Mouse (Mus musculus) adrenal gland (tissue): ENCODE measurements around the gene Taco1.
"Not testable (repeated sequence)": the region's sequence is repeated elsewhere in the genome, so short reads cannot be mapped to it uniquely, and the experiment has no call there.

Experiments used
- intact Hi-C: fragments of 180-260 bp; cut with DNase I; formaldehyde crosslinking; loops from one replicate; pipeline ENCODE4 v1.15.1; 2025

The Taco1 gene

DNA sequence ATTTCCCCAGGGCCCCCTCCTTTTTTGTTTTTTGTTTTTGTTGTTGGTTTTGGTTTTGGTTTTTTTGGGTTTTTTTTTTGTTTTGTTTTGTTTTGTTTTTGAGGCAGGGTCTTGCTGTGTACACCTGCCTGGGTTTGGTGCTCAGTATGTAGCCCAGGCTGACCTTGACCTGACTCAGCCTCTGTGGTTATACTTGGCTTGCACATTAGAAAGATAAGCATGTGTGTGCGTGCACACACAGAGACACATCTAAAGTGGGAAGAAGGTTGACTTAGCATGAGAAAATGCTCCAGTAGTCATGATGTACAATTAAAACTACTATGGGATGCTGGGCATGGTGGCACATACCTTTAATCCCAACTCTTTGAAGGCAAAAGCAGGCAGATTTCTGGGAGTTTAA, 5.3 kb upstream of the Taco1 start:
- intact Hi-C loops = no loop called here

DNA sequence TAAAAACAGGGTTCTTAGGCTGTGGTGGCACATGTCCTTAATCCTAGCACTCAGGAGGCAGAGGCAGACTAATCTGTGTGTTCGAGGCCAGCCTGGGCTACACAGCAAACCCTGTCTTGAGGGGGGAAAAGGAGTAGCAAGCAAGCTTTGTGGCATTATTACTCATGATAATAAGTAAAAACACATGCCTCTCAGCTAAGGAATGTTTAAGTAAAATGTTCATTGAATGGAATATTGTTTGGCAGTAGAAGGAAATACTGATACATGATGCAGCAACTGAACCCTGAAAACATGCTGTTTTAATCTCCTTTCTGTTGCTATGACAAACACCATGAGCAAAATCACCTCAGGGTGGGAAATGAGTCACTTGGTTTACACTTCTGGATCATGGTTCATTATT, 4.5 kb upstream of the Taco1 start:
- intact Hi-C loops = no loop called here

DNA sequence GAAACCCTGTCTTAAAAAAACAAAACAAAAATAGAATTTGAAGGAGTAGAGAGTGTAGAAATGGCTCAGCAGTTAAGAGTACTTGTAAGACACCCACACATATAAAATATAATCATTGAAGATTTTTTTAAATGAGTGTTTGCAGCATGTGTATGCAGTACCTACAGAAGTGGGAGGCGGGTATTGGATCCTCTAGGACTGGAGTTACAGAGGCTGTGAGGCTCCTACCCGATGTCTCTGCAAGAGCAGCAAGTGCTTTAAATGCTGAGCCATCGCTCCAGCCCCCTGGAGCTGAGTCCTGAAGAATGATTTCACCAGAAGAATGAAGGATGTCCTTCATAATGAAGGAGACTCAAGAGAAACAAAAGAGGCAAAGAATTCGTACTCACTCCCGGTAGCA, 2.1 kb upstream of the Taco1 start:
- intact Hi-C loops = no loop called here

DNA sequence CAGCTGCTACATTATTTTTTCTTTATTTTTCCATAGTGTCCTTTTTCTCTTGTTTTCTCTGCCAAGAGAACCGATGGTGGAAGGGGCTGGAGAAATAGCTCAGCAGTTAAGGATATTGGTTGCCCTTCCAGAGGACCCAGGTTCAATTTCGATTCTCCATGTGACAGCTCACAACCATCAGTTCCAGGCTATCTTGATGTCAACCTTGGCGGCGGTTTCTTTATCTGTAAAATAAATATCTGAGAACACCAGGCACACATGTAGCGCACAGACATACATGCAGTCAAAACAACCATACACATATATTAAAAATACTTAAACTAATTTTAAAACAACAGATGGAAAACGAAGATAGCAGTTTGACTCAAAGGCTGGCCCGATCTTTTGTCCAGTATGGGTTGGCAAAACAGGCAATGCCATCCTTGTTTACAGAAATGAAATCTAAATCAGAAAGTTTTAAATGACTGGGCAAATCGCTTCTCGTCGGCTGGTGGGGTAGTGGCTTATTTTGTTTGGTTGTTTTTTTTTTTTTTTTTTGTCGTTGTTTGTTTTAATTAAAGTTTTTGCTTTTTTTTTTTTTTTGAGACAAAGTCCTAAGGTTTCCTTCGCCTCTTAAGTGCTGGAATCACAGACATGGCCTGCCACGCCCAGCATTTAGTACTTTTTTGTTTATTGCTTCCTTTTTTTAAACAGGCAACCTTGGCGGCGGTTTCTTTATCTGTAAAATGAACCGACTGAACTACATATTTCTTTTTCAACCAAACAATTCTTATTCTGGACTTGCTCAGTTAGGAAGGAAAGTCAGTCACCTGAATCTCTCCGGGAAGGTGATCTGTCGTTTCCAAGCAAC, 563 bp upstream of the Taco1 start:
- intact Hi-C loops = no loop called here

DNA sequence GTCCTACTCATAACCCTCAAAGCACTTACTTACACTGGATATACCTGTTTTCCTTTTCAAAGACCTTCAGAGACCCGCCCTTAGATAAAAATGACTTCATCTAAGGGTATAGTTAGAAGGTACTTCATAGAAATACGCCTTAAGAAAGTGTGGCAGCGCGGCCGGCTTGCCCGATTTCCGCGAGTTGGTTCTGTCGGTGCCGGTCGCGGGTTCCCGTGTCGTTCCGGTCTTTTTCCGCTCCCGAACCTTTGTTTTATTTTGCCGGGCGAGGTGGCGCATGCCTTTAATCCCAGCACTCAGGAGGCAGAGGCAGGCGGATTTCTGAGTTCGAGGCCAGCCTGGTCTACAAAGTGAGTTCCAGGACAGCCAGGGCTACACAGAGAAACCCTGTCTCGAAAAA, 755 bp downstream of the Taco1 start:
- intact Hi-C loops = not testable (repeated sequence)

DNA sequence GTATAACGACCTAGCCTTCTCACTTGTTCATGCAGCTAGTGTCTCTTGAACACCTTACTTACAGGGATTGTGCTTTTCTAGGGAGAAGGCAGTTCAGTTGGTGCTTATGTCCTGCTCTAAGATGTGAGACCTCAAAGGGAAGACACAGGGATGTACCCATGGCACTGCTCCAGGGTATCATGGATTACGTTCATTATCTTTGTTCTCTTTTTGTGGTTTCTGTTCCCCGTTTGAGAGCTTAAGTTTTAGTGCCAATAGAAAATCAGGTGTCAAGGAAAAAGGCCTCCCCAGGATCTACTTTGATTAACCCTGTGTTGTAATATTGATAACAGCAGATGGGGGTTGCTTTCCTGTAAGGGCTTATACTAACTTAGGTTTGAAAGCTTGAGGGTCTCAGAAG, 7.9 kb downstream of the Taco1 start:
- intact Hi-C loops = no loop called here

DNA sequence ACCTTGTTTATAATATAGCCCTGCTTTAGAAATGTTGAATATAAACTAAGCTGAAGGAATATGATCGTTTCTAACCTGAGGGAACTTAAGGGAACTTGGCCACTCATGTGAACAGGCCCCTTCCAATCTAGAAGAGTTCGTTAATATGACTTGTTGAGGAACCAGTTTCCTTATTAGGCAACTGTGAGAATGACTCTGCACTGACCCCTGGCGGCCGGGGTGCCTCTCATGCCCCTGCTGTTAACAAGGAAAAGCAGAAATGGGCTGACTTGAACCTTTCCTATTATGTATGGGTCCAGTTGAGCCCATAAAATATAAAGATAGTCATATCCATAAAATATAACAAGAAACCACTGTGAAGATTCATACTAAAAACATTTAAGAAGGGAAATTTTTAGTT, 10.5 kb downstream of the Taco1 start:
- intact Hi-C loops = loop anchor here (2.0 kb wide), 1 partner anchor 146 kb away; no protein-coding TSS in a partner anchor

DNA sequence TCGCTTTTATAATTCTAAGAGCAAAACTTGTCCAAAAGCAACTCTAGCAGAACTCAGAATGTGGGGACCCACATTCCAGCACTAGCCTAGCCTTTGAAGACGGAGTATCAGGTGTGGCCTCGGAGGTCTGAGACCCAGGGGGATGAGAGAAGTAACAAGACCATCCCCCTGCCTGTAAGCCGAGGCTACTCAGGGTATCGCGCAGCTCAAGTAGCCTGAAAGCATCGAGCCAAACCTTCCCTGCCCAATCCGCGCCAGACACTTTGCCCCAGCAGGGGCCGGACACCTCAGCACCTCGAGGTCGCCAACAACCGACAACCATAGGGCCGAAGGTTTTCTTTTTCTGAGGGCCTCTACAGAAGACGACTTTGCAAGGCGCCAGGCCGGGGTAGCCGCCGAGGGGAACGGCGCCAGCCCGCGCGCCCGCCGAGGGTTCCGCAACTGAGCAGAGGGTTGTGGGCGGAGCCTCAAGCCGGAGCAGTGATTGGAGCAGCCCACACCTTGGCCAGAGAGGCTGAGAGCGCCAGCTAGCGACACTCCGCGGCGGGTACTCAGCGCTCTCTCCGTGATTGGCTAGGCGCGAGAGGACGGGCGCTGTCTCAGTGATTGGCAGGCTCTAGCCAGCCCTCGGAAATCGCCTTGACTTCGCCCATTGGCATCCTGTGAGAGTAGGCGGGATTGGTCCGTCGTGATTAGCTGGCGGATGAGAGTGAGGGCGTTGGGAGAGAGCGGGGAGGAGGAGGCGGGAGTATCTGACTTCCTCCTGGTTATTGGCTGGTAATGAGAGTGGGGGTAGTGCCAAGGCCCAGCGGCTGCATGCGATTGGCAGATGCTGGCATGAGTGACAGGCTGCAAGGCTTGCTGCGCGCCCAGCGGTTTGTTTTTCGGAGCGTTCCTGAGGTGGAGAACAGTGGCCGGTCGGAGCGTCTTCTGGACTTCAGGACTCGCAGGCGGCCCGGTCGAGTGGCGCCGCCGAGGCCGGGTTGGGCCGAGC, 18.1 kb downstream of the Taco1 start, which contains the start of gene Map3k3:
TSS of gene Map3k3 (plus strand) at position 906 of the 994 bp plus-strand sequence.
- intact Hi-C loops = loop anchor here (5.0 kb wide), 1 partner anchor 47 kb away; the partner anchor contains the start of gene Dcaf7

DNA sequence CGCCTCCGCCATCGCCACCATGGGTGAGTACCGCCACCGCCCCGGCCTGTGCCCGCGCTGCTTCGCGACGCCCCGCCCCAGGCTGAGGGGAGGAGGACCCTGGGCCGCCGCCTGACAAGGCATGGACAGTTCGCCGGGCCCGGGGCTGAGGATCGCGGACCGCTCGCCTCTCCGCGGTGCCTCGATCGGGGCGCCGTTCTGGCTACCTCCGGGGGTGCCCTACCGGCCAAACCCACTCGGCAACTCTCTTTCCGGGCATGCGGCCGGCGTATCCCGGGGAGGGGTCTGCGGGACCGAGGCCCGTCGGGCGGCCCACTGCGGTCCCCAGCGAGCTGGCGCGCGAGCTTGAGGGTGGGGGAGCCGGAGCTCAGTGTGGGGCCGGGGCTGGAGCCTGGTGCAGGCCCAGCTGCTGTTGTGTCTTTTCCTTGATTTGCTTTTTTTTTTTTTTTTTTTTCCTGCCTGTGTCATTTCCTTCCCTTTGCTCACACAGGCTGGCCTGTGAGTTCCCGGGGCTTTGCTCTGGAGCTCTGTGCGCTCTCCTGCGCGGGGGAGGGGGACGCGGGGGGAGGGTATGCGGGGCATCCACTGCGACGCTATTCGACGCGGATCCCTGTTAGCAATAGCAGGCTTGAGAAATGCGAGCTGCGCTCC, 19.2 kb downstream of the Taco1 start:
- intact Hi-C loops = loop anchor here (5.0 kb wide), 2 partner anchors 37 to 48 kb away; partner anchors contain the start of gene Dcaf7

DNA sequence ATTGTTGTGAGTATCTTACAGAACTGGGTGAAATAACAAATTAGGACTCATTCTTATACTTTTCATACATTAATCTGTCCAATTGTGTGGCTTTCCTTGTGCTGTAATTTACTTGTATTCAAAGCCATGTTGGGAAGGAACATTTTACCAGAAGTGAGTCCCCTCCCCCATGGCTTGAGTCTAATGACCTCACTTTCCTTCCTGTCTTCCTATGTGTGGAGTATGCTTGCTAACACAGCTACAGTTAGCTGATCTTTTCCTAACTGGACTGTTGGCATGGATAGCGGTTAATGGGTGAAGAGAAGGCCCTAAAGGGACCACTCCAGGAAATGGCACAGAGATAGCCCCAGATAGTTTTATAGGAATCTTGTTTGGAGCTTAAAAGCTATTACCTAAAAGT, 32.4 kb downstream of the Taco1 start:
- intact Hi-C loops = no loop called here

DNA sequence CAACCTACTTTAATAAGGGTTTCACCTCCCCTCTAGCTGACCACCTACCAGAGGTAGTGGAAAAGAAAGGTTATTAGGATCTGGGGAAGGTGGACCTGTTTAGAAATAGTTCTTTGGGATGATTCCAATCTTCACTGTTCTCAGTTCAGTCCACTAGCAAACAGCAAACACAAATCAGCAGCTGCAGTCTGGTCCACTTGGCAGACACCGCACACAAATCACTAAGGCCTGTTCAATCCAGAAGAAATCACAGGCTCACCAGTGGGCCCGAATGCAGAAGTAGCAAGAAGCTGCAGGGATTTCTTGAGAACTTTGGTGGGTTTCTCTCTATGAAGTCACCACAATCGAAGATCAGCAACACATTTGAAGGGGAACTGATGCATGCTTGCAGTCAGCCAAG, 37.0 kb downstream of the Taco1 start:
- intact Hi-C loops = no loop called here

DNA sequence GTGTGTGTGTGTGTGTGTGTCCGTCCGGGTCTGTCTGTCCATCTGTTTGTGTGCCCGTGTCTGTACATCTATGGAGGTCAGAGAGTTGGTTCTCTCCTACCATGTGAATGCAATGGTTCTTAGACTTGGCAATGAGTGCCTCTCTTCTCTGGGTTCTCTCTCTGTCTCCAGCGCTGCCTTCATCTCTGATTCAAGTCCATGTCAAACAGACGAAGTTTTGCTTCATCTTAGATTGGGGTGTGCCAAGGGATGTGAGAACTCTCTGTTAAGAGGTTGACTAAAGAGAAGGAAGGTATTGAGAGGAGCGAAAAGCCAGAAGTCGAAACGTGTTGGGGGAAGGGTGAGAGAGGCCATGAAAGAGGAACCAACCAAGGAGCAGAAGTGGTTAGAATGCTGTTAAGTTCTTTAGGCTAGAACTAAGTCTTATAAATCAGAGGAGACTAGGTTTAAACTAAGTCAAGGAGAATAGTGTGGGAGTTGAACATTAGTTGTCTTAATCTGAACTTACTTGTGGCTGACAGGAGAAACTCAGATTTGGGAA, 40.3 kb downstream of the Taco1 start:
- intact Hi-C loops = no loop called here

DNA sequence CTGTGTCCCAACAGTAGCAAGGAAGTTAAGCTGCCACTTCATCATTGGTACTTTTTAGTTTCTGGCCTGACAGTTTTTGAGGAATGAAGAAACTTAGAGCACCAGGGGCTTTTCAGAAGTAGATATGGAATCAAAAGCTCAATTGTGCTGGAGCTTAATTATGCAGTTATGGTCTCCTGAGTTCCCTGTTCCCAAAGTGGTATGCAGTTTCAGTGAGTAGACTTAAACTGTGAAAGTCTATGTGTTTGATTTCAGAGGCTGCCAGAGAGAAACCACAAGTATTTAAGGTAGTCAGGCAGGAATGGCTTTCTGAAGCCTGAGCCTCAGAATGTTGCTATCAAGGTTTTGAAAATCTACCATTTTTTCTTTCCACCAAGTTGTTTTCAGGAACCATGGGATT, 45.8 kb downstream of the Taco1 start:
- intact Hi-C loops = no loop called here

DNA sequence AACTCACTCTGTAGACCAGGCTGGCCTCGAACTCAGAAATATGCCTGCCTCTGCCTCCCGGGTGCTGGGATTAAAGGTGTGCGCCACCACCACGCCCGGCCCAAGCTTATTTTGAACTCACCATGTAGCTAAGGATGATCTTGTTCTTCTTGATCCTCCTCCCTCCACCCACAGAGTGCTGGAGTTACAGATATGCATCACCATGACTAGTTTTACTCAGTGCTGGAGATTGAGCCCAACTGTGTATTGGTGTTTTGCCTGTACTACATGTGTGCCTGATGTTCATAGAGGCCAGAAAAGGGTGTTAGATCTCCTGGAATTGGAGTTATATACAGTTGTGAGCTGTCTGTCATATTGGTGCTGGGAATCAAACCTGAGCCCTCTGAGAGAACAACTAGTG, 56.4 kb downstream of the Taco1 start:
- intact Hi-C loops = loop anchor here (5.0 kb wide), 1 partner anchor 35 kb away; no protein-coding TSS in a partner anchor

DNA sequence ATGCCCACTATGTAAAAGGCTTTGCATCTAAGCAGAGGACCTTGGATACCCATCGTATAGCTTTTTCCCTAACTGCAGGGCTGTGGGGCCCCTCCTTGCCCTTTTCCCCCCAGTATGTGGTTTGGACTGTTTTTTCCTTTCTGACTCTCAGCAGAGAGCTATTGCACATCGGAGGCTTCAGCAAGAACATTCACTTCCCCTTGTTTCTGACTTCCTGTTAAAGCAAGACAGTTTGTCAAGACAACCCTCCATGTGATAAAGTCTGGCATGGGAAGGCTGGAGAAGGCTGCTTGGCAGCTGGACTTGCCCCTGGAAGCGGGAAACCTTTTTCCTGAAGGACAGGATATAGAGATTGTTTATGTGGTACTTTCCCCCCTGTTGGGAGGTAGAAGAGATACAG, 56.9 kb downstream of the Taco1 start:
- intact Hi-C loops = loop anchor here (5.0 kb wide), 1 partner anchor 35 kb away; no protein-coding TSS in a partner anchor
